Mouse (Mus musculus): ENCODE measurements around the gene Tut1. TPM values are rescaled to one million over a fixed set of nuclear protein-coding genes. Genes with fewer than 3 reads are reported as not detected.

Tut1 gene
- 11.2 and 17.6 TPM in 2 replicates for polyA plus RNA-seq (2015; fragmentation: Nextera tagmentation; extraction: Ambion mirVana)

GRCm38 (mm10) chr19:8953135-8954039 lies at the start of gene Tut1:
Gene Tut1 (plus strand): TSS chr19:8953847.

GRCm38 (mm10) chr19:8920073-8920736 lies 33.4 kb upstream of the Tut1 start, which contains the start of gene B3gat3:
Gene B3gat3 (plus strand): TSS chr19:8920374.

GRCm38 (mm10) chr19:8929224-8930088 lies 24.2 kb upstream of the Tut1 start, which contains the start of the genes Rom1 and Eml3:
Gene Rom1 (minus strand): TSS chr19:8929356.
Gene Eml3 (plus strand): TSS chr19:8929552.

GRCm38 (mm10) chr19:8941515-8942217 lies 12.0 kb upstream of the Tut1 start, which contains the start of gene Mta2:
Gene Mta2 (plus strand): TSS chr19:8941875.

GRCm38 (mm10) chr19:8966590-8967372 lies 13.1 kb downstream of the Tut1 start, which contains the start of gene Eef1g:
Gene Eef1g (plus strand): TSS chr19:8967041.

GRCm38 (mm10) chr19:8989066-8989566 lies 35.5 kb downstream of the Tut1 start, which contains the start of gene Ahnak:
Gene Ahnak (plus strand): TSS chr19:8989284.

Other genes with a start within 250 kb of the Tut1 start
- 83.1 and 141 TPM in 2 replicates for gene Slc3a2, start 230.5 kb upstream of the Tut1 start, polyA plus RNA-seq (2015; fragmentation: Nextera tagmentation; extraction: Ambion mirVana)
- 55.6 and 64.3 TPM in 2 replicates for gene Wdr74, start 218.0 kb upstream of the Tut1 start, polyA plus RNA-seq (2015; fragmentation: Nextera tagmentation; extraction: Ambion mirVana)
- gene 1700092M07Rik, start 213.1 kb upstream of the Tut1 start, polyA plus RNA-seq (2015; fragmentation: Nextera tagmentation; extraction: Ambion mirVana): not detected in 2 replicates
- 85.3 and 122 TPM in 2 replicates for gene Stx5a, start 212.4 kb upstream of the Tut1 start, polyA plus RNA-seq (2015; fragmentation: Nextera tagmentation; extraction: Ambion mirVana)
- gene Nxf1, start 196.8 kb upstream of the Tut1 start, polyA plus RNA-seq (2015; fragmentation: Nextera tagmentation; extraction: Ambion mirVana): 57.3 and 70.5 TPM in 2 replicates
- gene Tmem223, start 182.9 kb upstream of the Tut1 start, polyA plus RNA-seq (2015; fragmentation: Nextera tagmentation; extraction: Ambion mirVana): 187 and 192 TPM in 2 replicates
- 117 and 159 TPM in 2 replicates for gene Tmem179b, start 179.4 kb upstream of the Tut1 start, polyA plus RNA-seq (2015; fragmentation: Nextera tagmentation; extraction: Ambion mirVana)
- gene Taf6l, start 167.4 kb upstream of the Tut1 start, polyA plus RNA-seq (2015; fragmentation: Nextera tagmentation; extraction: Ambion mirVana): 14.0 and 14.5 TPM in 2 replicates
- gene Polr2g, start 155.3 kb upstream of the Tut1 start, polyA plus RNA-seq (2015; fragmentation: Nextera tagmentation; extraction: Ambion mirVana): 250 and 252 TPM in 2 replicates
- gene Zbtb3, start 151.3 kb upstream of the Tut1 start, polyA plus RNA-seq (2015; fragmentation: Nextera tagmentation; extraction: Ambion mirVana): 3.5 and 3.7 TPM in 2 replicates
- gene Ttc9c, start 134.5 kb upstream of the Tut1 start, polyA plus RNA-seq (2015; fragmentation: Nextera tagmentation; extraction: Ambion mirVana): 19.5 and 25.9 TPM in 2 replicates
- 2.6 and 4.1 TPM in 2 replicates for gene Hnrnpul2, start 133.8 kb upstream of the Tut1 start, polyA plus RNA-seq (2015; fragmentation: Nextera tagmentation; extraction: Ambion mirVana)
- gene AC129217.1, start 124.1 kb upstream of the Tut1 start, polyA plus RNA-seq (2015; fragmentation: Nextera tagmentation; extraction: Ambion mirVana): not detected in 2 replicates
- gene Bscl2, start 116.4 kb upstream of the Tut1 start, polyA plus RNA-seq (2015; fragmentation: Nextera tagmentation; extraction: Ambion mirVana): 50.5 and 77.3 TPM in 2 replicates
- 32.7 and 80.6 TPM in 2 replicates for gene Gng3, start 114.7 kb upstream of the Tut1 start, polyA plus RNA-seq (2015; fragmentation: Nextera tagmentation; extraction: Ambion mirVana)
- gene Lrrn4cl, start 103.1 kb upstream of the Tut1 start, polyA plus RNA-seq (2015; fragmentation: Nextera tagmentation; extraction: Ambion mirVana): 15.3 and 22.8 TPM in 2 replicates
- 177 and 268 TPM in 2 replicates for gene Ubxn1, start 82.4 kb upstream of the Tut1 start, polyA plus RNA-seq (2015; fragmentation: Nextera tagmentation; extraction: Ambion mirVana)
- 120 and 130 TPM in 2 replicates for gene Uqcc3, start 72.9 kb upstream of the Tut1 start, polyA plus RNA-seq (2015; fragmentation: Nextera tagmentation; extraction: Ambion mirVana)
- 69.8 and 70.7 TPM in 2 replicates for gene Lbhd1, start 70.1 kb upstream of the Tut1 start, polyA plus RNA-seq (2015; fragmentation: Nextera tagmentation; extraction: Ambion mirVana)
- gene Gm49403, start 69.9 kb upstream of the Tut1 start, polyA plus RNA-seq (2015; fragmentation: Nextera tagmentation; extraction: Ambion mirVana): not detected in 2 replicates
- 76.8 and 83.8 TPM in 2 replicates for gene 1810009A15Rik, start 65.0 kb upstream of the Tut1 start, polyA plus RNA-seq (2015; fragmentation: Nextera tagmentation; extraction: Ambion mirVana)
- gene Gm49416, start 64.9 kb upstream of the Tut1 start, polyA plus RNA-seq (2015; fragmentation: Nextera tagmentation; extraction: Ambion mirVana): not detected in 2 replicates
- gene Ints5, start 60.8 kb upstream of the Tut1 start, polyA plus RNA-seq (2015; fragmentation: Nextera tagmentation; extraction: Ambion mirVana): 15.9 and 19.0 TPM in 2 replicates
- 35.9 and 58.5 TPM in 2 replicates for gene Ganab, start 55.8 kb upstream of the Tut1 start, polyA plus RNA-seq (2015; fragmentation: Nextera tagmentation; extraction: Ambion mirVana)
- gene B3gat3, start 33.5 kb upstream of the Tut1 start, polyA plus RNA-seq (2015; fragmentation: Nextera tagmentation; extraction: Ambion mirVana): 35.8 and 37.6 TPM in 2 replicates
- gene Rom1, start 24.5 kb upstream of the Tut1 start, polyA plus RNA-seq (2015; fragmentation: Nextera tagmentation; extraction: Ambion mirVana): 10.2 and 10.6 TPM in 2 replicates
- 22.1 and 29.4 TPM in 2 replicates for gene Eml3, start 24.3 kb upstream of the Tut1 start, polyA plus RNA-seq (2015; fragmentation: Nextera tagmentation; extraction: Ambion mirVana)
- gene Mta2, start 12.0 kb upstream of the Tut1 start, polyA plus RNA-seq (2015; fragmentation: Nextera tagmentation; extraction: Ambion mirVana): 62.8 and 87.3 TPM in 2 replicates
- 168 and 205 TPM in 2 replicates for gene Eef1g, start 13.2 kb downstream of the Tut1 start, polyA plus RNA-seq (2015; fragmentation: Nextera tagmentation; extraction: Ambion mirVana)
- 33.6 and 44.4 TPM in 2 replicates for gene Ahnak, start 35.4 kb downstream of the Tut1 start, polyA plus RNA-seq (2015; fragmentation: Nextera tagmentation; extraction: Ambion mirVana)
- 17.1 and 23.9 TPM in 2 replicates for gene Scgb1a1, start 134.1 kb downstream of the Tut1 start, polyA plus RNA-seq (2015; fragmentation: Nextera tagmentation; extraction: Ambion mirVana)
- gene Asrgl1, start 181.8 kb downstream of the Tut1 start, polyA plus RNA-seq (2015; fragmentation: Nextera tagmentation; extraction: Ambion mirVana): 13.5 and 14.4 TPM in 2 replicates

Data from adrenal gland, postnatal 0 days (tissue).